Mouse (Mus musculus): ENCODE data around the gene Tmem151b.
A peak's percentile ranks its signal among the peaks of the same experiment; 100 is the strongest.

Gene Tmem151b

DNA sequence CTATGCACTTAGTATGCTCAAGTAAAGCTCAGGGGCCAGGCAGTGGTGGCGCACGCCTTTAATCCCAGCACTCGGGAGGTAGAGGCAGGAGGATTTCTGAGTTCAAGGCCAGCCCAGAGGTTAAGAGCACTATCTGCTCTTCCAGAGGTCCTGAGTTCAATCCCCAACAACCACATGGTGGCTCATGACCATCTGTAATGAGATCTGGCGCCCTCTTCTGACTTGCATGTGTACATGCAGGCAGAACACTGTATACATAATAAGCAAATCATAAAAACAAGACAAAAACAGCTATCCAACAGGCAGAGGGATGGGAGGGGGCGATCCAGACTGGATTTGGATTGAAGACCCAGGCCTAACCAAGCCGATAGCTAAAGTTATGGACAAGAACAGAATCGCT is 29.4 kb upstream of the Tmem151b start:
- H3K27me3 ChIP-seq (ENCODE audit: insufficient read depth, low read length): no peaks in the 10 kb centered on the region
- H3K36me3 ChIP-seq (ENCODE audit: insufficient read depth, low read length): peaks cover 10% of the 10 kb centered on the region
- H3K9me3 ChIP-seq (ENCODE audit: low read length): no peaks in the 10 kb centered on the region
- H3K4me3 ChIP-seq (replicated peaks; ENCODE audit: low read length): 0 out of 2 replicates have a peak overlapping the region, but pooled peaks have one; percentile 41
- TF ChIP-seq POU5F1 (IDR thresholded peaks at IDR 0.05; ENCODE audit: borderline replicate concordance, low read length): no peak
- TF ChIP-seq CTCF (conservative IDR thresholded peaks at IDR 0.05; ENCODE audit: low read length): peak; percentile 62
- TF ChIP-seq NANOG (IDR thresholded peaks at IDR 0.05; ENCODE audit: borderline replicate concordance, low read length): no peak
- H3K4me1 ChIP-seq (replicated peaks; ENCODE audit: low read depth, low read length): peaks cover 95% of the 10 kb centered on the region

DNA sequence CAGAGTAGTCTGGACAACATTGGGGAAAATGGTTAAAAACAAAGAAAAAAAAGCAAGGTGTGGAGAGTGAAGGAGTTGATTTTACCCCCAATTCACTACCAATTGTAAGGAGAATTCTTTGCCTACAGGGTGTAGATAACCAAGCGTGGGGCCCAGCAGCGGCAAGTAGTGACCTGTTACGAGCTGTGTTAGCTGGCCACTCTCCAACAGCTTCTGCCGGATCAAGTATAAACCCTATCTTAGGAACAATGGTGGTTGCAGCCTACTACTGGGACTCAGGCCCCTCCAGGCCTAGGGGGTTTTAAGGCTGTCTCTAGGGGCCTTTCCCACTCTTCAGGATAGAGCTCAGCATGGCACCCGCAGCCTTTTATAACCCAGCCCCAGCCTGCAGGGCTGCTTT is 28.8 kb upstream of the Tmem151b start:
- H3K4me1 ChIP-seq (replicated peaks; ENCODE audit: low read depth, low read length): peaks cover 89% of the 10 kb centered on the region
- no peaks in the 10 kb centered on the region for H3K27me3 ChIP-seq (ENCODE audit: insufficient read depth, low read length)
- no peak for TF ChIP-seq NANOG (IDR thresholded peaks at IDR 0.05; ENCODE audit: borderline replicate concordance, low read length)
- TF ChIP-seq CTCF (conservative IDR thresholded peaks at IDR 0.05; ENCODE audit: low read length): no peak
- TF ChIP-seq POU5F1 (IDR thresholded peaks at IDR 0.05; ENCODE audit: borderline replicate concordance, low read length): no peak
- H3K36me3 ChIP-seq (ENCODE audit: insufficient read depth, low read length): peaks cover 4% of the 10 kb centered on the region
- H3K9me3 ChIP-seq (ENCODE audit: low read length): no peaks in the 10 kb centered on the region
- H3K4me3 ChIP-seq (replicated peaks; ENCODE audit: low read length): no peak overlapping the region

- Histone ChIP-seq H3K36me3 (ENCODE audit: insufficient read depth, low read length) (peaks cover 23% of the 10 kb centered on the region), H3K9me3 (ENCODE audit: low read length) (peaks cover 8% of the 10 kb centered on the region; the same call in 1 of the 2 replicates), H3K4me1 (replicated peaks; ENCODE audit: low read depth, low read length) (peaks cover 73% of the 10 kb centered on the region), H3K4me3 (replicated peaks; ENCODE audit: low read length) (peak overlapping the region; percentile 98), H3K27me3 (ENCODE audit: insufficient read depth, low read length) (no peaks in the 10 kb centered on the region)
- TF ChIP-seq POU5F1 (IDR thresholded peaks at IDR 0.05; ENCODE audit: borderline replicate concordance, low read length) (no peak), CTCF (conservative IDR thresholded peaks at IDR 0.05; ENCODE audit: low read length) (no peak), NANOG (IDR thresholded peaks at IDR 0.05; ENCODE audit: borderline replicate concordance, low read length) (no peak)
These were observed 25.8 kb upstream of the Tmem151b start for GRCm38 (mm10) chr17:45575123-45575897.

- peak overlapping the region; percentile 98 for H3K4me3 ChIP-seq (replicated peaks; ENCODE audit: low read length)
- TF ChIP-seq CTCF (conservative IDR thresholded peaks at IDR 0.05; ENCODE audit: low read length) (no peak), NANOG (IDR thresholded peaks at IDR 0.05; ENCODE audit: borderline replicate concordance, low read length) (peak; percentile 41; the same call in 1 of the 2 replicates), POU5F1 (IDR thresholded peaks at IDR 0.05; ENCODE audit: borderline replicate concordance, low read length) (no peak)
- H3K27me3 ChIP-seq (ENCODE audit: insufficient read depth, low read length): no peaks in the 10 kb centered on the region
- peaks cover 19% of the 10 kb centered on the region; the same call in 1 of the 2 replicates for H3K9me3 ChIP-seq (ENCODE audit: low read length)
- H3K36me3 ChIP-seq (ENCODE audit: insufficient read depth, low read length): peaks cover 33% of the 10 kb centered on the region
- H3K4me1 ChIP-seq (replicated peaks; ENCODE audit: low read depth, low read length): peaks cover 73% of the 10 kb centered on the region
These were observed 24.8 kb upstream of the Tmem151b start for GRCm38 (mm10) chr17:45574129-45574761.

GRCm38 (mm10) chr17:45573780-45574123 is 24.3 kb upstream of the Tmem151b start:
- Histone ChIP-seq H3K4me1 (replicated peaks; ENCODE audit: low read depth, low read length) (peaks cover 73% of the 10 kb centered on the region), H3K9me3 (ENCODE audit: low read length) (peaks cover 24% of the 10 kb centered on the region; the same call in 1 of the 2 replicates), H3K36me3 (ENCODE audit: insufficient read depth, low read length) (peaks cover 38% of the 10 kb centered on the region), H3K4me3 (replicated peaks; ENCODE audit: low read length) (peak overlapping the region; percentile 98), H3K27me3 (ENCODE audit: insufficient read depth, low read length) (no peaks in the 10 kb centered on the region)
- TF ChIP-seq CTCF (conservative IDR thresholded peaks at IDR 0.05; ENCODE audit: low read length) (no peak), NANOG (IDR thresholded peaks at IDR 0.05; ENCODE audit: borderline replicate concordance, low read length) (no peak), POU5F1 (IDR thresholded peaks at IDR 0.05; ENCODE audit: borderline replicate concordance, low read length) (no peak)

GRCm38 (mm10) chr17:45573087-45573779 is 23.8 kb upstream of the Tmem151b start, which contains the start of gene Hsp90ab1:
TSS of gene Hsp90ab1 (minus strand) at chr17:45573271.
- peaks cover 43% of the 10 kb centered on the region for H3K36me3 ChIP-seq (ENCODE audit: insufficient read depth, low read length)
- TF ChIP-seq NANOG (IDR thresholded peaks at IDR 0.05; ENCODE audit: borderline replicate concordance, low read length): no peak
- TF ChIP-seq CTCF (conservative IDR thresholded peaks at IDR 0.05; ENCODE audit: low read length): no peak
- TF ChIP-seq POU5F1 (IDR thresholded peaks at IDR 0.05; ENCODE audit: borderline replicate concordance, low read length): no peak
- peak within 1 kb of the TSS; percentile 98 for H3K4me3 ChIP-seq (replicated peaks; ENCODE audit: low read length)
- H3K9me3 ChIP-seq (ENCODE audit: low read length): peaks cover 27% of the 10 kb centered on the region; the same call in 1 of the 2 replicates
- peaks cover 73% of the 10 kb centered on the region for H3K4me1 ChIP-seq (replicated peaks; ENCODE audit: low read depth, low read length)
- H3K27me3 ChIP-seq (ENCODE audit: insufficient read depth, low read length): no peaks in the 10 kb centered on the region

DNA sequence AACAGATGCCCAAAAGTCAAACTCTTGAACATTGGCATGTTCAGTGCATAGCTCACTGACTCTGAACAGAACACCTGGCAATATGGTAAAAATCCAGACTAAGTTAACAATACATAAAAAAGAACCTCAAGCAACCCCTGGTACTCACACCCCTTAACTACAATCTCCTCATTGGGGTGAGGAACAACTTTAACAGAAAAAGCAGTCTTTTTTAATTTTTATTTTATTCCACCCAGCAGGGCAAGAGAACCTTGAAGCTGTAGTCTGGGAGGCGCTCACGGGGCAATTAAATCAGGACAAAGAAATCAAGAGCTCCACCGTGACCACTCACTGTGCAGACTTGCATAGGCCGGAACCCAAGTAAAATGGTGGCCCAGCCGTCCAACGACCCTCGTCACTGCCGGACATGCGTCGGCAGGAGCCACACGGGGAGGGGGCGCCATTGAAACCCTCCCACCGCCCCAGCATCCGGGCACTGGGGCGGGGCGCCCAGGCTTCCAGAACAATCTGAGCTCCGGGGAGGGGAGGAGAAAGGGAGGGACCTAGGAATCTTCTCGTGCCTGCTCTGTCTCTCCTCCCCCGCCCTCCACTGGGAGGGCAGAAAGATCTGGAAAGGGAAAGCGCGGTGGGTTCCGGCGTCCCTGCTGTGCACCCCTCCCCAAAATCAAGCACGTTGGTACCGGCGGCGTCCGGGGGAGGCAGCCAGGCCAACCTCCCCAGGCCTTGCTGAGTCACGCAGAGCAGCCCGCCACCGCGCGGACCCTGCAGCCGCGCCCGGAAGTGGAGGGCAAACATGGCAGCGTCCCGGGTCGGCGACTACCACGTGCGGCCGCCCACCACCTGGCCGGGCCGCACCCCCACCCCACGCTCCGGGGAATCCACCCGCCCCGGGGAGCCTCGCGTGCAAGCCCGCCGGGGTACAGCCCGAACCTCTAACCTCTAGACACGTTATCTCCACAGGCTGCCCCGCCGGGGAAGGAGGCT is 22.9 kb upstream of the Tmem151b start:
- Histone ChIP-seq H3K36me3 (ENCODE audit: insufficient read depth, low read length) (peaks cover 52% of the 10 kb centered on the region), H3K9me3 (ENCODE audit: low read length) (peaks cover 31% of the 10 kb centered on the region; the same call in 1 of the 2 replicates), H3K4me3 (replicated peaks; ENCODE audit: low read length) (peak overlapping the region; percentile 98), H3K27me3 (ENCODE audit: insufficient read depth, low read length) (no peaks in the 10 kb centered on the region), H3K4me1 (replicated peaks; ENCODE audit: low read depth, low read length) (peaks cover 73% of the 10 kb centered on the region)
- TF ChIP-seq CTCF (conservative IDR thresholded peaks at IDR 0.05; ENCODE audit: low read length) (no peak), NANOG (IDR thresholded peaks at IDR 0.05; ENCODE audit: borderline replicate concordance, low read length) (no peak), POU5F1 (IDR thresholded peaks at IDR 0.05; ENCODE audit: borderline replicate concordance, low read length) (no peak)
